Mouse (Mus musculus): ENCODE data around the gene Abcc12.

Abcc12 gene

DNA sequence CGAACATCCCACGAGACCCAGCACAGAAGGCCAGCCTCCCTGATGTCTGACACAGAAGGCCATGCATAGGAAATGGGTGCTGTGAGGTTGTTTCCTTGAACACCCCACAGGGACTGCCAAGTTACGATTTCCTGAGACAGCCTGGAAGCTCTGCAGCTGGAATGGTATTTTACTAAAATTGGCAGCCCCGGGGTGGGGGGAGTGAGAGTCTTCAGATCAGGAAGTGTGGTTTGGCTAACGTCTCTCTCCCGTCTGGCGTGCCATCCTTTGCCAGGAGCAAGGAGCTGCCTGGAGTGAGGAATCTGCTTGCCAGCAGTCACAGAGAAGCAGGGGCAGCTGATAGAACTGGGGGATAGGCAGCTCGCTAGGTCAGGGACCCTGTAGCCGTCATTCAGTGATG lies 2.4 kb downstream of the Abcc12 start:
- DNase-seq, result peak; percentile 52

DNA sequence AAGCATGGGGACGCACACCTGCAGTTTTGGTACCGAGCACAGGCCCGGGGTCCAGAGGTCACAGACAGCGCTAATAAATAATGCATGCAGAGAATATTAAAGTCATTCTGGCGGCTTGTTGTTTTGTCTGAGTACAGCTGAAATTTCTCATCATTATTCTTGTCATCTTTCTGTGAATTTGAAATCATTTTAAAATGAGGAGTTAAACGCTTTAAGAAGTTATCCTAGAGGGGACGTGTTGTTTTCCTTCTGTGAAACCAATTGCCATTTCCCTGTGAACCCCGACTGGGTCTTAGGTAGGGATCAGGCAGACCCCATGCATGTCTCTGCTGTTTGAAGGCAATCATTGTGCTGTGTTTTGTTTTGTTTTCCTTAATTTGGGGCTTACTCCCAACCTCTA lies 2.9 kb downstream of the Abcc12 start:
- no peak for DNase-seq

DNA sequence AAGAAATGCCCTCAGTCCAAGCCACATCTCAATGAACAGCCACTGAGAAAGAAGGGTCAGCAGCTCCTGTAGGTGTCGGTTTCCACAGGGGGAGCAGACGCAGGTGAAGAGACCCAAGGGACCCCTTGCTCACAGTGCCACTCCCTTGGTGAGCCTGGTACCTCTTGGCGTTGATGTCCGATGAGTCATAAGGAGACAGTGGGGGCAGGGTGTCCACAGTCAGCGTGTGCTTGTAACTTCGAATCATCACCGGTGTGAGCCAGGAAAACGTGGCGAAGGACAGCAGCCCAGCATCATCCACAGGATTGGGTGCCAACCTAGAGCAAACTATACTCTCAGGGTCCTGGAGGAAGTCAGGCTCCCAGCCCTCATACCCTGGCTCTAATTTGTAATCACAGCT lies 16.8 kb downstream of the Abcc12 start:
- DNase-seq, result no peak

DNA sequence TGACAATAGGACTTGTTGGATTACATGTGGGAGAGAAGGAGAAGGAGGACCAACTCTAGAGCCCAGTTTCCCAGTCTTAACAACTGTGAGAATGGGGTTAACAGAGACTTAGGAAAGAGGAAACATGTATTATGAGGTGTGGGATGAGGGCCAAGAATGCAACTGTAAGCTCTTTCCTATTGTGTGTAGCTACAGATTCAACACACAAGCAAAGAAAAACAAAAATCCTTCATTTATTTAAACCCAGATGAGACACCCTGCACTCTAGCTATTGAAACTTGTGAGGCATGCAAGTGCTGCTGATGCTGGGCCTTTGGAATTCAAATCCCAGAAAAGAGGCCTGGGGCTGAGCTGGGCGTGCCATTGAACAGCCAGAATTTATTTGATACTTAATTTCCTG lies 18.7 kb downstream of the Abcc12 start:
- no peak for DNase-seq

DNA sequence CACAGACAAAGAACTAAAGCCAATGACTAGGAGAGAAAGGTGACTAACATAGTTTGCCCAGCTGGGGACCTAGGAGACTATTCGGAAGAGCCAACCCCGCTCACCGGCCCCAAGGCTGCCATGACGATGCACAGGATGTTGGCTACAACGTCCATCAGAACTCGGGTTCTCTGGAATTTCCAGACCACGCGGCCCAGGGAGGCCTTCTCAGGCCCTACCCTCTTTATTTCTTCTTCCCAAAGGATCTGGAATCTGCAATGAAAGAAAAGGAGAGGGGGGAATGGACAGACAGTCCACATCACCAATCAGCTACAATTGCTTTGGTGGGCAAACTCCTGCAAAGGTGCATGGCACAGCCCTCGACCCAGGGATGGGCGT lies 19.8 kb downstream of the Abcc12 start:
- no peak for DNase-seq

DNA sequence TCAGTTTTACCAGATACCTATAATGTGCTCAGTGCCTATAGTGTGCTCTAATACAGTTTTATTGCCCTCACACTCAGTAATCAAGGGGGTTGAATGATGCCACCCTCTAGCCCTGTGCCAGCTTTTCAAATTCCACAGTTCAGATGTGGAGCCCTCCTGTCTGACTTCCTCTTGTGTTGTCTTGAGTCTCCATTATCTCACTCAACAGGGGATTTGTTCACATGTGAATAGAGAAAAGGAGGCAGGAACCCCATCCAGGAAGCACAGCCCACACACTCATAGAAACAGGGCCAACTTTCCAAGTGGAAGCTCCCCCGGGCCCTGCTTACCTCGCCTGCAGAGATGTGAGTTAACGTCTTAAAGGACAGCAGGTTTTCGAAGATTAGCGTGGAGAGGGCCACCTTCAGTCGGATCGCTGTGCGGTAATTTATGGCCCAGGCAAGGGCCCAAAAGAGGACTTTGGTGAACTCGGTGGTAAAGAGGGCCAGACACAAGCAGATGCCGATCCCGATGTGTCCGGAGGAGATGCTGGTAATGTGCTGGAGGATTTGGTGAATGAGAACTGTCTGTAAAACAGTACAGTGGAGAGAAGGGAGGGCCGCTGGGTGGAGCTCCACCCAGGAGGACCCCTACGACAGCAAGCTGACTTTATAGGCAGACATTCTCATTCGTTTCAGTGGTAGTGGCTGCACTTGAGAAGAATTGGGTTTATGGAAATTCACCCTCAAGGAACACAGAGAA lies 20.4 kb downstream of the Abcc12 start:
- no peak for DNase-seq

DNA sequence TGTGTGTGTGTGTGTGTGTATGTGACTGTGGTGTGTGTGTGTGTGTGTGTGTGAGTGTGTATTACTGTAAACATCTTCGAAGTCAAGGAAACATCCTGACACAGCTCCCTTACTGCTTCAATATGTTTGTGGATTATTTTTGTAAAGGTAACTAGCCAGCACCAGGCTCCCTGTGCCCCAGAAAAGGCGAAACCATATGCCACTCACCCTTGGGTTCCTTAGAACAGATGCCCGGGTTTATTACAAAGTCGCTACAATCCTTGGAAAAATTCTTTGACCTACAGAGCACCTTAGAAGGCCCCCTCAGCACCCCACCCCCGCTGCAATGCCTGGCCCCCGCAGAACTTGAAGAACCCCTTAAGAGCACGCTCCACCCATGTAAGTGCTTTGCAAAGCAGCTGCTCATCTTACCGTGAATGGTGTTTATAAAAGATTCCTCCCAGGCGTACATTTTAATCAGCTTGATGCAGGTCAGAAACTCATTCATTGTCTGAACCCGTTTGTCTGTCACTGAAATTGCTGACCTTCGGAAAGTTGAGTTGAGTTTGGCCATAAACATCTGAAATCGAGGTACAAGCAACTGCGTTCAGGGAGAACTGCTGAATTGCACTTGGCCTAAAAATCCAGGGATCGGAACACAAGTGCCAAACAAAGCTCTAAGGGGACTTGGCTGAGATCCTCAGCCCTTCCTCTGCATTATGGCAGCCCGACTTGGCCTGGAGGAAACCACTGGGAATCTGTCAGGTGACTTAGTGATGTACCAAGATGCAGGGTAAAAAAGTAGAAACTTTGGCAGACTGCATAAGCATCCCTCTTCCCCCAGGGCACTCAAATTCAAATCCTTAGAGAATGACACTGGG lies 23.1 kb downstream of the Abcc12 start:
- no peak for DNase-seq

DNA sequence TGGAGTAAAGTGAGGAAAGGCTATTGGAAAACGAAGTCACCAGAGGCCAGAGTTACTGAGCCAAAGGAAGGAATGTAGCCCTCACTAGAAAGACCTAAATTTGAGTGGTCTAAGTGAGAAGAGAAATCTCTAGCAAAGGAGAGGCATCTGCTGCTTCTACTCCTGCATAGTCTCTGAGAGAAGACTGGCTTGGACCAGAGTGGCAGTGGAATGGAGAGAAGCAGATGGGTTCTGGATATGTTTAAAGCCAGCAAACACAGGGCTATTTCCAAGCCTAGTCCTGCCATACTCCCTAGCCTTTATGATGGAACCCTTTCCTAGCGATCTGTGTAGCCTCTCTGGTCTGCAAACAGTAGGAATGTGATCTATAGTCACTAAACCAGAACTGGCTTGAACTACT lies 24.9 kb downstream of the Abcc12 start:
- no peak for DNase-seq

DNA sequence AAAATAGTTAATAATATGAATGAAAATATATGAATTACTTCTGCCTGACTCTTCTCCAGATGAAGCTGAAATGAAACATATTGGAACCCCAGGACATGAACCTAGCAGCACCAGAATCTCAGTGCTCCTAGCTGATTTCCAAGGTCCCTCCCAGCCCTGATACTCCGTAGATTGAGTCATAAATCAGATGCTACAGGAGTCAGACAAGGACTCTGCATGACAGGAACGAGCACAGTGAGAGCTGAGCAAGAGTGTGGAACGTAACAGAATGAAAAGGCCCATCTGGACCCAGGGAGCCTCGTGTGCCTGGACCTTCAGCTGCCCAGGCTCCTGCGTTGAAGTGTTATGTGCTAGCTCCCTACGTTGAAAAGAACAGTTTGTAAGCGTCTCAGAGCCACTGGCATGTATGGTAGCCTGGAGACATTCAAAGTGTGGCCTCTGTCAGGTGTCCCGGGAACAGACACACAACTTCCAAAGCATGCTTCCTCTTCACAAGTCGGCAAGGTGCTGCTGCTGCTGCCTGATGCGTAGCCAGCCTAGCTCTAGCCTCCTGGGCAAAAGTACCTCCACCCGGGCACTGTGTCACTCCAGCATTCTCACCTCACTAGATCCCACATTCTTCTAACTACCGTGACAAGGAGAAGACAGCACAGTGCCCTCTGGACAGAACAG lies 26.1 kb downstream of the Abcc12 start:
- no peak for DNase-seq

DNA sequence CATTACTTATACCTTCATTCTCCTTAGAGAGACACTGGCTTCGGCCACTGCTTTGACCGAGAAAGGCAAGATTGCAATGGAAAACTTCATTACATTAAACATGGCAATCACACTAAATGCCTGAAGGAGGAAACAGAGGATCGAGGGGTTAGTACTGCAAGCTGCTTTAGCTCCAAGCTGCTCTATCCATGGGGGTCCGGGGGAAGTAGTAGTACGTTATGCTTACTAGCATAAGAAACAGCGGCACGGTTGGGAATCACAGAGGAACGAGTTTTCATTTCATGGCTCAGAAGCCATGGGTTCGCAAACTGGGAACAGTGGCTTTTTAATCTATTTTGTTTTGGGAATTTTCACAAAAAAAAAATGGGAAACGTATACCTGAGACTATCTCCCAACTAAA lies 30.0 kb downstream of the Abcc12 start:
- no peak for DNase-seq

DNA sequence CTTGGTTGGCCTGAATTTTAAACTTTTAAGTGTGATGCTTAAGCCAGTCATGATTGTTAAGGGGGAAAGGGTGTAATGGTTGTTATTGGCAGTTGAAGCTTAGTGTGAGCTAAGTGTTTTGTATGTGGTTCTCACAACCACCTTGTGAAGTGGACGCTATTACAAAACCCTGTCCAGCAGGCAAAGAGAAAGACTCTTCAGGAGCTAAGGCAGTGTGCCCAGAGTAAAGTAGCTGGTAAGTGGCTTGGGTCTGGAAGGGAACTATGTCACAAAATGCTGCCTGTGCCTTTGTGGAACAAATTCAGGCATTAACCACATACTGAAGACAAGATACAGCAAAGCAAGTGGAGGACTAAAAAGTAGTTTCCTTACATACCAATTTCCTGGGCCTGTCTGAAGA lies 34.5 kb downstream of the Abcc12 start:
- no peak for DNase-seq

DNA sequence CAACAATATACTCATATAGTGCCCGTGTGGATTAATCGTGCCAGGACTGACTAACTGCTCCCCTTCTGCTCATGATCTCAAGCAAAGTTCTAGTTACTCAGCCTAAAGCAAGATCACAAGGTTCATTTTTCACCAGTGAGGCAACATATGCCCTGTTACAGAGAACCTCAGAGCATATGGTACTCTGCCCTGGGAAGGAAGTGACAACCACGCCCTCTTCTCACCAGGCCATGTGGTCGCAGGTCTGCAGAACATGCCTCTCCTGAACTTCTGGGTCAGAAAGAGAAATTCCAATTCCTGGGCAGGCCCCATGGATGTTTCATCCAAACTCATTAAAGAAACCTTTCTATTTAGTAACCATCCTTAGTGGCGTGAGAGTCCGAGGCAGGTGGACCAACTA lies 39.6 kb downstream of the Abcc12 start:
- DNase-seq, result no peak

DNA sequence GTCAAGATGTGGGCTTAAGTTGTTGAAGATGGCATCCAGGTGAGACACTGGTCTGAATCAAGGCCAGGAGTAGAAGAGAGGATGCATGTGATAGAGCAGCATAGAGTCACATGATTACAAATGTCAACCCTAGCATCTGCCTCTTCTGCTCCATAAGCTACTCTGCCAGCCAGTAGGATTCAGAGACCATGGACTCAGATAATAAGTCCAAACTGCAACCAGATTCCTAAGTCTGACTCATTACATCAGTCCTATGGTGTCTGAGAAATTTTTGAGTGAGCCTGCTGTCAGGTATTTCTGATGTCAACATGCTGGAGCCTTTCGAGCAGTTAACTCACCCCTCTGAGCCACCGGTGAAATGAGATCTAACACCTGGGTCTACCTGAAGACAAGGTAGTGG lies 40.1 kb downstream of the Abcc12 start:
- no peak for DNase-seq

DNA sequence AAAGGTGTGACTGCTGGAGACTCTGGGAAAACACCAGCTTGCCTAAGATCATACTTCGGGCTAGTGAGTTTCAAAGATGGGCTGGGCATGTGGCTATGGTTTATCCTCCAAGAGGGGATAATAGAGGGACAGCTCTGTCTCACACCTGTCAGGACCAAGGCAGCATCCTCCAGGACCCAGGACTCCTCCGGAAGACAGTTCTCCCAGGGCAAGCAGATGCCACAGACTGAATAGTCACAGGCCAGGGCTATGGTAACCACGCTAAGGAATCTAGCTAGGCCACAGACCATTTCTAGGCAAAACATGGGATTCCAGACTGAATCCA lies 43.9 kb downstream of the Abcc12 start:
- DNase-seq, result no peak

DNA sequence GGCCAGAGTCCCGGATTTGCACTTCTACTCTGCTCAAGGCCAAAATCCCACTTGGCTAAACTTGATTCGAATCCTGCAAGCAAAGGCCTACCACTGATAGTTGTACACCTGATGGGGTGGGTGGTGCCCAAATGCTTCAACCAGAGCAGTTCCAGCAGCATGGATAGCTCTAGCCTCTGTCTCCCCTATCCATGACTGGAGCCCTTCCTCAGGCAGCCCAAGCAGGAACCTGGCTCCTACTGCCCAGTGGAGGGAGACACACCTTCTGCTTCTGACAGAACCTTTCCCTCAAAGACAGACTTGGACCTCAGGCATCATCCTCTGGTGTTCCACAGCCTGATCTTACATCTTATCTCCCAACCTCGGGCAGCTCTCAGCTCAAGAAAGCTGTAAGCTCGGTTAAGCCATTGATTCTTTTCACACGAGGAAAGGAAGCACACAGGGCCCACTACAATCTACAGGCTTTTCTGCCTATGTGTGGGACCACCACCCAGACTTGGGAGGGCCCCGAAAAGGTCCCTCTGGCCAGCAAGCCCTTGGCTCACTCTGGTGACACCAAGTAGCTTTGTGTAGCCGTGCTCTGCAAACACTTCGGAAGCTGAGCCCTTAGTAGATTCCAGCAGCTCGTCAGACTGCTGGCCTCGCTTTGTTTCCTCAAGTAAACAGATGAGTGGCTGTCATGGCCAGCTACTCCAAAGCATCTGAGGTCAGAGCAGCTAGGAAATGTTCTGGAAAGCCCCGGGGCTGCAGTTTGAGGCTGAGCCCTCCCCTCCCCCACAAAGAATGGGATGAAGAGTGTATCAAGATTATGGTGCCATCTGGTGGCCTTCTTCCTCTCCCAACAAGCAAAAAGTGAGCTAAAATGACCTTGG lies 44.5 kb downstream of the Abcc12 start:
- DNase-seq, result peak; percentile 83

DNA sequence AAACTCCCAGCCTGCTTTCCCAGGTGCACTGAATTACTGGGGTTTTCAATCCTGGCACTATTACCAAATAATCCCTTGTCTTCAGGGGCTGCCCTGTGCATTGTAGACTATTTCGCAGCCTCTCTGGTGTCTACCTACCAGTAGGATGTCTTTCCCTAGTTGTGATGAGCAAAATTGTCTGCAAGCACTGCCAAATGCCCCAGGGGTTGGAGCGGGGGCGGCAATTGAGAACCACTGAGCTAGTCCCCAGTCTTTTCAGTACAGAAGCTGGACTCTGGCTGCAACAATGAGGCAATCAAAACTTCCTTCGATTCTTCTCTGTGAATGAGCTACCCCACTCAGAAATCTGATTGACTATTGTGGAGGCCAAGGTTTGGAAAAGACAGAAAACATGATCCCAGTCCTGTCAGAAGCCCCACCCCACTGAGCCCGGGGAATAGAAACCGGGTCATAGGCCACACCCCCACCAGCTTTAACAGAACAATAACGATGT lies 45.4 kb downstream of the Abcc12 start:
- no peak for DNase-seq

DNA sequence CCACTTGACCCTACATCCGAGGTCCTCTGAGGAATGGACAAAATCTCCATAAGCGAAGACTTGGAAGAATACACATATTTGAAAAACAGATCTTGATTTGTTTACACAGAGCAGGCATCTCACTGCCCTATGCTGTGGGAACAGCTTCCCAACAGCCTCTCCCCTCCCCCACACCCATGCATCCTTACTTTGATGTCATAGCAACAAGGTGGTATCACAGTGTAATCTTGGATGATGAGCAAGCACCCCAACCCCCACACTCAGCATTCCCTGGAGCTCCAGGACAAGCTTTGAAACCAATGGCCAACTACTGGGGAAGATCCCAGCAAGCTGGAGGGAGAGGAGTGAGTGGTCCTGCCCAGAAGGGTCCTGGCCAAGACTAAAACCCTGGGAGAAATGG lies 50.8 kb downstream of the Abcc12 start:
- no peak for DNase-seq

DNA sequence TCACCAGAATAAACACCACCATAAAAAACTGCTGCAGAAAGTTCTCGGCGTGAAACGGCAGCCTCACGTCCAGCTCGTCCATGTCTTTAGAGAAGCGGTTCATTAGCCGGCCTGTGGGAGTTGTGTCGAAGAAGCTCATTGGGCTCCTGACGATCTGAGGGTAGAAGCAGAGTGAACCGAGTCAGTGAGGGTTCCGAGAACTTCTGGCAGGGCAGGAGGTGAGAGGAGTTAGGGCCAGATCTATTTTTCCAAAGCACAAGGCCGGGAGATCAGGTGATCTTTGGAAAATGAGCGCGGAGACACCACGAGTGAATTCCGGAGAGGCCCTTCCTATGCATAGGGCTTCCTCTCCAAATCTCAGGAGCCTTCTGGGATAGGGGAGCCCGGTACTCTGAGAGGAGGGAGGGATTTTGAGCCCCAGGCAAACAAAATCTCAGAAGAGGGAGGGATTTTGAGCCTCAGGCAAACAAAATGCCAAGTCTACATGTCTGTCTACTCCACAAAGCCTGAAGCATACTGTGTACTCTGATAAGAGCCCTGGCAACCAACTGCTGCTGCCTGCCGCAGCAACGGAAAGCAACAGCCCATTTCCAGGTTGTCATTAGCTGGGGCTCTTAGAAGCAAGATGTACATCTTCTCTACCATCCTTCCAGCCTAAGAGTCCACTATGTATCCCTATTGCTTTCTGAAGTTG lies 53.0 kb downstream of the Abcc12 start:
- no peak for DNase-seq

DNA sequence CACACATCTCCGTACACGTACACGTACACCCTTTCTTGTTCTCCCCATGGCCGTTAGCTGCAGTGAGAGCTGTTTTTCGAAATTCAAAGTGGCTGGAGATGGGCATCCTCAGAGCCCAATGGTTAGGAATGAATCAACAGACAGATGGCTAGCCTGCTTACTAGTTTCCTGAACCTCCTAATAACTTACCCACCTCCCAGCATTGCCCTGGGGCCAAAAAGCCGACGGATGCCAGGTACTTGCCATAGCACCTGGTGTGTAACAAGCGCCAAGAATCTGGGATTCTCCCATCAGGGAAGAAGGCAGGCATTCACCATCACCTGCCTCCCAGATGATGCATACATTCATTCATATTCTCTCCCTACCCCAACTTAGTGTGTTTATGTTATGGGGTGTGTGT lies 53.7 kb downstream of the Abcc12 start:
- no peak for DNase-seq

DNA sequence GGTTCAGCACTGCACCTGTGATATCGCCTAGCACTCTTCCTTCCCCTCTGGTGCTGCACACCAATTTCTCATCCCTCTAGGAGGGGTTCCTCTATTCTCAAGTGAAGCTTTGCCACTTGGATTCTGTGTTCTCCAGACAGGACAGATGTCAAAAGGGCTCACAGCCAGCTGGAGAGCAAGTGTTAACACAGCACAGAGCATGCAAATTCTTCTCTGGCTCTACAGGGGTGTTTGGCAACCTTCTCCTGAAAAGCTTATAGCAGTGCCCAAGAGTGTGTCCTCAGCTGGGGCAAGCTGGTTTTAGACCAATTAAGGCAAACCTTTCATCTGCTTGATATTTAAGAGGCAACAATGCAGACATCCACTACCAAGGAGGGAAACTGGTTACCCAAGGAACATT lies 66.3 kb downstream of the Abcc12 start:
- no peak for DNase-seq

DNA sequence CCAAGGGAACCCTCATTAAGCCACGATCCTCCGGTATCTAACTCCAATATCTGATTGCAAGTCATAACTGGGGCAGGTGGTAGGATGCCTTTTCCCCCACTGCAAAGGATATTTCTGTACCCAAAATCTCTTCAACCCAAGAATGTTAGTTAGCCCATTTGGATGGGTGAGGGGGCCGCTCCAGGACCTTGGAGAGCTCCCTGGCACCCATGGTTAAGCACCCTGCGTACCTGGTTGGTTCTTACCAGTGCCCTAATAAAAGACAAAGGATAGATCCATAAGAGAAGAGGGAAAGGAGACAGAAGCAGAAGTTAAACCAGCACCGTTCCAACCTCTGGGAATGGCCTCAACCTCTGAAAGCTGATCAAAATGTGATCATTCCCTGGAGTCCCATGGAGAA lies 67.6 kb downstream of the Abcc12 start:
- no peak for DNase-seq

DNA sequence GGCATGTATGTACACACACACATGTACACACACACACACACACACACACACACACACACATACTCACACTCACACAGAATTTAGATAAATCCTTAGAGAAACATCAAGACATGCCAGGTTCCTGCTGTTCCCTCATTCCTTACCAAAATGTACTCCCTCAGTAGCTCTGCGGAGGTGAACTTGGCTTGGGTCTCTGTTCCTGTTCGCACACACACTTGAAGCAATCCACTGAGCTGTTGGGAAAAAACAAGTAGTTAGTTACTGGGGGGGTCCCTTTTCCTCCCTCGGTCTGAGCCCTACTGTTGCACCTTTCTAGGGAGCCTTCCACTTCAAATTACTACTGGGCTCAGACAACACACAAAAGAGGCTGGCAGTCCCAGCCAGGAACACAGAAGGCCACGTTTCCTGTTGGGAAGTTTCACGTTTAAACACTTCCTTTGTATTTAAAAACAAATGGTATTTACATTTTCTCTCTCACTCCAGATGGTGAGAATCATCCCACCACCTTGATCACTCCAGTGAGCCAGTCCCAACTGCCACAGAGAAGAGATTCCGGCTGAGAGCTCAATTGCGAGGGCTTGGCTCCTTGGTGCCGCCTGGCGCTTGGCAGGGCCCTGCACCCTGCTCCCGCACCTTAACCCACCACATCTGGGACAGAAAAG lies 68.2 kb downstream of the Abcc12 start:
- DNase-seq, result no peak
